Mouse (Mus musculus): ENCODE results near the gene Ncapd2.
"Not testable (repeated sequence)": the region's sequence is repeated elsewhere in the genome, so short reads cannot be mapped to it uniquely, and the experiment has no call there.

Gene Ncapd2

GRCm38 (mm10) chr6:125164672-125165327, 26.7 kb downstream of the Ncapd2 start:
- peak; percentile 92 for DNase-seq (ENCODE audit: low read depth, low spot score)

- peak; percentile 55 for DNase-seq (ENCODE audit: low read depth, low spot score)
Measured at GRCm38 (mm10) chr6:125163801-125164657, 27.5 kb downstream of the Ncapd2 start.

GRCm38 (mm10) chr6:125162615-125163305, 28.7 kb downstream of the Ncapd2 start:
- DNase-seq (ENCODE audit: low read depth, low spot score), result not testable (repeated sequence)

GRCm38 (mm10) chr6:125161971-125162370, 29.5 kb downstream of the Ncapd2 start:
- peak; percentile 79 for DNase-seq (ENCODE audit: low read depth, low spot score)

- peak; percentile 56 for DNase-seq (ENCODE audit: low read depth, low spot score)
Measured at GRCm38 (mm10) chr6:125160854-125161760, 30.4 kb downstream of the Ncapd2 start.

GRCm38 (mm10) chr6:125160558-125160853, 31.0 kb downstream of the Ncapd2 start:
- DNase-seq (ENCODE audit: low read depth, low spot score), result no peak

GRCm38 (mm10) chr6:125159773-125160557, 31.5 kb downstream of the Ncapd2 start:
- no peak for DNase-seq (ENCODE audit: low read depth, low spot score)

GRCm38 (mm10) chr6:125158944-125159492, 32.5 kb downstream of the Ncapd2 start:
- no peak for DNase-seq (ENCODE audit: low read depth, low spot score)

GRCm38 (mm10) chr6:125156903-125157614, 34.4 kb downstream of the Ncapd2 start:
- DNase-seq (ENCODE audit: low read depth, low spot score), result peak; percentile 74

- no peak for DNase-seq (ENCODE audit: low read depth, low spot score)
Measured at GRCm38 (mm10) chr6:125156491-125156890, 35.0 kb downstream of the Ncapd2 start.

- DNase-seq (ENCODE audit: low read depth, low spot score), result no peak
Measured at GRCm38 (mm10) chr6:125155262-125155661, 36.2 kb downstream of the Ncapd2 start.

GRCm38 (mm10) chr6:125154550-125154949, 37.0 kb downstream of the Ncapd2 start:
- DNase-seq (ENCODE audit: low read depth, low spot score), result peak; percentile 40

GRCm38 (mm10) chr6:125153682-125154081, 37.8 kb downstream of the Ncapd2 start:
- DNase-seq (ENCODE audit: low read depth, low spot score), result no peak

GRCm38 (mm10) chr6:125153018-125153389, 38.5 kb downstream of the Ncapd2 start:
- no peak for DNase-seq (ENCODE audit: low read depth, low spot score)

- no peak for DNase-seq (ENCODE audit: low read depth, low spot score)
Measured at GRCm38 (mm10) chr6:125152212-125153017, 39.1 kb downstream of the Ncapd2 start.

GRCm38 (mm10) chr6:125149569-125149950, 41.9 kb downstream of the Ncapd2 start:
- DNase-seq (ENCODE audit: low read depth, low spot score), result no peak

- no peak for DNase-seq (ENCODE audit: low read depth, low spot score)
Measured at GRCm38 (mm10) chr6:125148926-125149568, 42.5 kb downstream of the Ncapd2 start.

GRCm38 (mm10) chr6:125148251-125148925, 43.1 kb downstream of the Ncapd2 start:
- no peak for DNase-seq (ENCODE audit: low read depth, low spot score)
